Mouse (Mus musculus) adrenal gland, adult 2 months (tissue): Measurements from ENCODE around the gene Ralgps2. TPM values are rescaled to one million over a fixed set of nuclear protein-coding genes. Genes with fewer than 3 reads are reported as not detected.

Experiments used
- DNase-seq: peaks from one replicate; pipeline ENCODE4 v3.0.0; 2021
- long read RNA-seq: library from polyadenylated mRNA; stranded (forward); transcript quantifications from one replicate; pipeline ENCODE4 v2.0.0, GENCODE M21; 2021
- polyA plus RNA-seq: library from polyadenylated mRNA; depleted of rRNA; stranded (reverse); fragments of >200 nt; gene quantifications from 2 replicates; pipeline ENCODE4 v1.2.3, GENCODE M21; 2012; rRNA removed
- total RNA-seq, 2 experiments: library from RNA; stranded (reverse); gene quantifications; 2 replicates each; pipeline ENCODE4 v1.2.3; 2021

Ralgps2 gene
- total RNA-seq (10 to 100 TPM; 18.9 to 24.7 TPM), polyA plus RNA-seq (4.6 and 5.1 TPM in 2 replicates)
- long read RNA-seq, full-length matches to known transcripts, result 5 of 7 reads
- long read RNA-seq, partial matches to known transcripts, result 0 of 7 reads
- long read RNA-seq, other reads (novel, unspliced or antisense), result 2 of 7 reads

GRCm38 (mm10) chr1:156939251-156940141 lies at the start of gene Ralgps2:
Gene Ralgps2 (minus strand): TSS chr1:156939626.
- peak; percentile 86 for DNase-seq

GRCm38 (mm10) chr1:156987576-156987975 lies 48.1 kb upstream of the Ralgps2 start:
- DNase-seq, result no peak

DNA sequence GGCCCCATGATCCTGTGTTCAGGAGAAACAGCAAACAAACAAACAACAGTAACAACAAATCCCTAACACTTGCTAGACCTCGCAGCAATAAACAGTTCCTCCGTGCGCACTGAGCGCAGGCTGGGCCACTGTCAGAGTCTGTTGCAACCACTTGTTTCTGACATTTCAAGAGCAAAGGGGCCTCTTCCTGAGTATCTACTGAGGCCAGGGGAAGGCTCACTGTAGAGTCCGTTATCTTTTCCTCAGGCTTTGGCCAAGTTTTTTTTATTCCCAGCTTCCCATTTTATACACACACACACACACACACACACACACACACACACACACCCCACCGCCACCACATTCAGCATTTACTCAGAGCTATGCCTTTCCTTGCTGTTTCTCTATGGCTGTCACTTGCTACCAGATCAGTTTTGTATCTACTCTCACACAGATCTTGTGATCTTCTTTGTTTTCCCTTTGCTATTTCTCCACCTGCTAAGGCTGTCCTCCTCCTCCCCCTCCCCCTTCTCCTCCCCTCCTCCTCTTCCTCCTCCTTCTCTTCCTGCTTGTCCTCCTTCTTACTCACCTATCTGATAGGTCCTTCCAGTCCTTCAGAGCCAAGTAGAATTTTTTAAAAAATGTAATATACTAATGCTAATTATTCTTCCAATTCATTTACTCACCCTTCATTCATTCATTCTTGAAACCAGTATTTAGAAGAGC lies 47.4 kb upstream of the Ralgps2 start:
- DNase-seq, result no peak

- DNase-seq, result no peak
Measured at GRCm38 (mm10) chr1:156985657-156986640, 46.5 kb upstream of the Ralgps2 start.

GRCm38 (mm10) chr1:156983009-156983870 lies 43.8 kb upstream of the Ralgps2 start:
- DNase-seq, result no peak

GRCm38 (mm10) chr1:156981975-156982374 lies 42.5 kb upstream of the Ralgps2 start:
- DNase-seq, result no peak

DNA sequence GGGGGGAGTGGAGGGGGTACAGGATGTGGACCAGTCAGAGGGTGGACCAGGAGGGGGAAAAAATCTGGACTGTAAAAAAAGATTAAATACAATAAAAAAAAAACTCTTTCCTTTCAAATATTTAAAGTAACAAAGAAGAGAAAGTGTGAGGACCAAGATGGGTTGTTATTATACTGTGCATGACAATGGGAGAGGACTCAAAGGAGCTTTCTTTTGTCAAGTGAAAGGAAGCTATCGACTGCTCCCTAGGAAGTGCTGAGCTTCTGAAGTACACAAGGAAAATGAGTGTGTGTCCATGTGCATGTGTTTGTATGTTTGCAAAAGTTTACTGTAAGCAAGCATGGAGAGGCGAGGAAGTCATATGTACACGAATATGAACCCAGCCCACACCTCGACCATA lies 40.3 kb upstream of the Ralgps2 start:
- no peak for DNase-seq

DNA sequence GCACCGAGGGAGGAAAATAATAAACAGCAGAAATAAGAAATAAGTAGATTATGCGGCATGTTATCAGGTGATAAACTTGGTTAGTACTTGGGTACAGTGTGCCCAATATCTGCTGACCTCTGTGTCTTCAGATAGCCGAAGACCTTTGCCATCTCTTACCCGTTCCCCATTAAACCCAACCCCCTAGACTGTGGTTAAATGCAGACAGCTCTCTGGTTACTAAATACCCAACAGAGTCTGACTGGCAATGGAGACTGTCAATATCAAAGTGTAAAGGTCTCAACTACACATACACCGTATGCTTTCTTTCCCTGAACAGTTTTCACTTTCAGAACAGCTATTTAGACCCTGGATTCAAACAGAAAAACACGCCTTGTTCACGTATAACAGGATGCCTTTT lies 39.2 kb upstream of the Ralgps2 start:
- DNase-seq, result no peak

DNA sequence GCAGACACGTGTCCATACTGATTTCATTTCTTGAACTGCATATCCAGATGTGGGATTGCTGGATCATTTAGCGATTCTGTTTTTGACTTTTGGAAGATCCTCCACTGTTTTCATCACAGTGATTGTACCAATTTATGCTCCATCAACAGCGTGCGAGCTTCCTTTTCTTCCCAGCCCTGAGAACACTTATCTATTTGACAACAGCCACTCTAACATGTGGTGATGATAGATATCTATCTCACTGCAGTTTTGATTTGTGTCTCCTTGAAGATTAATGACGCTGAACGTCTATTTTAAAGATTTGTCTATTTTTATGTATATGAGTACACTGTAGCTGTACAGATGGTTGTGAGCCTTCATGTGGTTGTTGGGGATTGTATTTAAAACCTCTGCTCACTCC lies 34.4 kb upstream of the Ralgps2 start:
- DNase-seq, result no peak

DNA sequence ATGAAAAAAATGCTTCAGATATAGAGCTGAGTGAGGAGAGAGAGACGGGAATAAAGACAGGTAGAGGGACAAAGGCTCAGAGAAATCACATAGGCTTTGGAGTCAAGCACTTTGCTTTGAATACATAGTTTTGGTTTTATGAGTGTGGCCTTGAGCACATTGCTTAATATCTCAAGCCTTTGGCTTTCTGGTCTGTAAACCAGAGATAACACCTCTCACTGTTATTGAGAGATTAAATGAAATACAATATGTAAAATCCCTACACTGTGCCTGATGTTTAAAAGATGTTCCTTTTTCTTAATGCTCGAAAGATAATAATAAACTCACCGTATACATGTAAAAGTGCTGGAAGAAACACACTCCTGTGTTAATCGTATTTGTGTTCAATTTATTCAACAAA lies 33.0 kb upstream of the Ralgps2 start:
- DNase-seq, result no peak

DNA sequence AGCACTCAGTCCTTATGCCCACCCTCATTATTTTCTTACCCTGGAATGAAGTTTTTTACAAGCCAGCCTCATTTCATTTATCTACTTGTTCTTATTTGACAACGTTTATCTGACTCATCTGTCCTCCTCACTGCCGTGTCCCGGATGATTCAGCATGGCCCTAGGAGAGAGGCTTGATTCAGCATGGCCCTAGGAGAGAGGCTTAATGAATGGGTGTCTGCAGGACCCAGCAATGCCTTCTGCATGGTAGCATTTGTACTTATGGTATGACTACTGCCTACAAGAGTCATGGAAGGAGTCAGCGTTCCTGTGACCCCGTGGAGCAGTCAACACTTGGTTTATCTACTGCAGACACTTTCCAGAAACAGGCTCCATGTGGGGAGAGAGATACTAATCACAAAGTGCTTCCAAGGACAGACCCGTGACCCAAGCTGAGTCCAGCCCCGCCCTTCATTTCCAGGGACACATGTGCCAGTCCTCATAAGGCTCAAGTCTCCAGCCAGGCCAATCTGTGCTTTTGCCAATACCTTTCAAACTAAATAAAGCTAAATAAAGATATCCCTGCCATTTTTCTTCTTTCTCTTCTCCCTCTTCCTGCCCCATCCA lies 31.9 kb upstream of the Ralgps2 start:
- DNase-seq, result peak; percentile 65

DNA sequence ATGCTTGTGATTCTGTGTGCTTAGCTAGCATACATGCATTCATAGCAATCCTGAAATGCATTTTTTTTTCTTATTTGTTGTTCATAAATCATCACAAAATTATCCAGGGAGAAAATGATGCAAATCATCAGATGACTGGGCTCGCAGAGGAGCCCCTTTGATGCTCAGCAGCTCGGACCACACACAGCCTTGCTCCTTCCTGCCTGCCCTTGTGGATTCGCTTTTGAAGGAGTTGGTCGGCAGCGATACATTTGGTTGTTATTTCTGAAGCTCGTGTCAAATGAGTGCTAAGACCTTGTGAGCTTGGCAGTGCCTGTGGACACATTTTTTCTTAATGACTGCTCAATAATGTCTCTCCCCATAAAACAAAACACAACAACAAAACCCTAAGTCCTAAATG lies 31.2 kb upstream of the Ralgps2 start:
- DNase-seq, result no peak

DNA sequence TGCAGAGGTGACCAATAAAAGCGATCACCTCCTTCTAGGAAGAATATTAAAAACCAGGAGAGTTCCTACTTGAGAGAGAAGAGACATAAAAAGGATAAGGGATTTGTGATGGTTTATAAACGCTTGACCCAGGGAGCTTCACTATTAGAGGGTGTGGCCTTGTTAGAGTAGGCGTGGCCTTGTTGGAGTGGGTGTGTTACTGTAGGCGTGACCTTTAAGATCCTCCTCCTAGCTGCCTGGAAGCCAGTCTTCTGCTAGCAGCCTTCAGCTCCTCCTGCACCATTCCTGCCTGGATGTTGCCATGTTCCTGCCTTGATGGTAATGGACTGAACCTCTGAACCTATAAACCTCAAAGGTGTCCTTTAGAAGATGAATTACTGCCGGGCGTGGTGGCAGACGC lies 28.7 kb upstream of the Ralgps2 start:
- DNase-seq, result no peak

- DNase-seq, result no peak
Measured at GRCm38 (mm10) chr1:156964586-156964932, 25.1 kb upstream of the Ralgps2 start.

DNA sequence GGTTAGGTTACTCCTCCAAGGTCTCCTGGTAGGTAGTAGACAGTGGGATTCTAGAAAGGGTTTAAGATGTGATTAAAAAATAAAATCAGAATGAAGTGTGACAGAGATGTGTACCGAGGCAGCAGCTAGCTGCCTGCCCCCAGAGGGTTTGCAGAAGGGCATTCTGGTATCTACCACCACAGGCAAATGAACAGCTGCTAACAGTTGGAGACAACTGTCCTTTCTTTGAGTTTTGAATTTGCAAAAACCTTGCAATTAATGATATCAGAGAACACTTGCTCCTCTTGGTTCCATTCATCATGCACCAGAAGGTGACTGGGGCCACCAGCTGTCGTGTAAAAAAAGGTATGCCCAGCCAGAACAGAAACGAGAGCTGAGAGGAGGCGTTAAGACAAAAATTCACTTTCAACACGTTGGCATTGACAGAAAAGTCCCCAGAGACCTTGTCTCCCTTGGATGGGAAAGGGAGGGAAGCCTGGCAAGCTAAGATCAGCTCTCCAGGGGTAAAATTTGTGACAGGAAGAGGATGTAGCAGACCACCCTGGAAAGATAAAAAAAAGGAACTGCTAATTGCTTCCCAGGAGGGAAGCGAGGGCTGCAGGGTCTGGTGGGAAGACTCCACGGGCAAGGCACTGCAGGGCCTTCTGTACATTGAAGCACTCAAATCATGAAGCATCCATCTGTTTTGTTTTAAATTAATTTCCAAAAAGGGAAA lies 24.6 kb upstream of the Ralgps2 start:
- no peak for DNase-seq

GRCm38 (mm10) chr1:156961481-156962265 lies 22.2 kb upstream of the Ralgps2 start:
- no peak for DNase-seq

- DNase-seq, result no peak
Measured at GRCm38 (mm10) chr1:156959004-156959403, 19.6 kb upstream of the Ralgps2 start.

GRCm38 (mm10) chr1:156957360-156957759 lies 17.9 kb upstream of the Ralgps2 start:
- DNase-seq, result no peak
